Comparison of ENCODE assay signal across 8 mouse cellular contexts in genomic region chr11:5150416-5151246, GRCm38 (mm10). TPM values are rescaled to one million over a fixed set of nuclear protein-coding genes. Genes with fewer than 3 reads are reported as not detected.
A peak's percentile ranks its signal among the peaks of the same experiment; 100 is the strongest.
DNase-seq lines count a peak whose midpoint lies in the region; ATAC-seq and TF ChIP-seq lines count a peak whose summit lies in the region.

No protein-coding gene starts in this region.

- H3K4me1 ChIP-seq in hindbrain, embryonic 12.5 days, result peaks cover 49% of the 10 kb centered on the region
- peaks cover 20% of the 10 kb centered on the region for H3K4me1 ChIP-seq in hindbrain, embryonic 11.5 days (replicated peaks; ENCODE audit: control insufficient read depth, insufficient read depth, low read length)
- H3K4me1 ChIP-seq in intestine, postnatal 0 days (replicated peaks; ENCODE audit: control insufficient read depth, insufficient read depth, low read length), result peaks cover 18% of the 10 kb centered on the region
- H3K4me1 ChIP-seq in spleen, adult 2 months (ENCODE audit: control insufficient read depth, insufficient read depth, insufficient read length), result peaks cover 29% of the 10 kb centered on the region; the same call in 1 of the 2 replicates

- H3K36me3 ChIP-seq in hindbrain, embryonic 12.5 days, result no peaks in the 10 kb centered on the region
- no peaks in the 10 kb centered on the region for H3K36me3 ChIP-seq in hindbrain, embryonic 11.5 days (ENCODE audit: control insufficient read depth, insufficient read depth, low read length)
- no peaks in the 10 kb centered on the region for H3K36me3 ChIP-seq in intestine, postnatal 0 days (ENCODE audit: control insufficient read depth, insufficient read depth)
- H3K36me3 ChIP-seq in spleen, adult 2 months (ENCODE audit: control insufficient read depth, insufficient read depth, low read length), result no peaks in the 10 kb centered on the region

- no peak for TF ChIP-seq CTCF in intestine, postnatal 0 days (IDR thresholded peaks at IDR 0.05; ENCODE audit: low read depth)
- no peak for TF ChIP-seq CTCF in spleen, adult 2 months (IDR thresholded peaks at IDR 0.05; ENCODE audit: extremely low read depth, insufficient read depth, insufficient read length, insufficient replicate concordance)

- no peak for ATAC-seq in hindbrain, embryonic 12.5 days (ENCODE audit: low FRiP score)
- no peak for ATAC-seq in hindbrain, embryonic 11.5 days (ENCODE audit: low FRiP score)
- no peak for ATAC-seq in intestine, postnatal 0 days

- WGBS in hindbrain, embryonic 12.5 days, result 52% methylated on average over 9 of the region's 9 CpGs
- WGBS in hindbrain, embryonic 11.5 days, result 50% methylated on average over 9 of the region's 9 CpGs
- 54% methylated on average over 9 of the region's 9 CpGs for WGBS in intestine, postnatal 0 days
- WGBS in spleen, adult 2 months, result 23% methylated on average over 9 of the region's 9 CpGs

- intact Hi-C loops in heart, postnatal 14 days (cut with DNase I), result no loop called here

- H3K27ac ChIP-seq in hindbrain, embryonic 12.5 days, result no peak overlapping the region
- no peak overlapping the region for H3K27ac ChIP-seq in hindbrain, embryonic 11.5 days (ENCODE audit: low read depth, low read length)
- no peak overlapping the region for H3K27ac ChIP-seq in intestine, postnatal 0 days (ENCODE audit: low read depth, low read length)
- H3K27ac ChIP-seq in spleen, adult 2 months (ENCODE audit: insufficient read depth, low read length), result peak overlapping the region; percentile 69

- DNase-seq in hindbrain, embryonic 11.5 days (ENCODE audit: low spot score), result no peak
- peak; percentile 18 for DNase-seq in adipocyte (ENCODE audit: low spot score)
- DNase-seq in spleen, adult 2 months (ENCODE audit: low read depth in 1 of 2, low spot score in 2 of 2), result peak; percentile 38 to 58
- no peak for DNase-seq in heart, postnatal 14 days
- no peak for DNase-seq in heart, postnatal 4 days
- no peak for DNase-seq in layer of hippocampus, postnatal 14 days (ENCODE audit: low spot score in 2 of 2)

- TF ChIP-seq POLR2A in spleen, adult 2 months (IDR thresholded peaks at IDR 0.05; ENCODE audit: low read depth, low read length), result no peak

- H3K4me3 ChIP-seq in hindbrain, embryonic 12.5 days, result no peak overlapping the region
- no peak overlapping the region for H3K4me3 ChIP-seq in hindbrain, embryonic 11.5 days (ENCODE audit: low read depth, low read length)
- peak overlapping the region; percentile 61; the same call in 1 of the 2 replicates for H3K4me3 ChIP-seq in intestine, postnatal 0 days (ENCODE audit: low read depth, low read length)
- H3K4me3 ChIP-seq in spleen, adult 2 months (ENCODE audit: extremely low read depth, insufficient read depth, insufficient read length), result peak overlapping the region; percentile 26; the same call in 1 of the 2 replicates

- H3K27me3 ChIP-seq in hindbrain, embryonic 12.5 days, result peaks cover 19% of the 10 kb centered on the region
- no peaks in the 10 kb centered on the region for H3K27me3 ChIP-seq in hindbrain, embryonic 11.5 days (ENCODE audit: control insufficient read depth, insufficient read depth, low read length)
- no peaks in the 10 kb centered on the region for H3K27me3 ChIP-seq in intestine, postnatal 0 days (replicated peaks; ENCODE audit: control insufficient read depth, insufficient read depth, low read length)
- H3K27me3 ChIP-seq in spleen, adult 2 months (ENCODE audit: control insufficient read depth, insufficient read depth, low read length), result no peaks in the 10 kb centered on the region

- H3K9me3 ChIP-seq in hindbrain, embryonic 12.5 days (replicated peaks), result no peaks in the 10 kb centered on the region
- no peaks in the 10 kb centered on the region for H3K9me3 ChIP-seq in hindbrain, embryonic 11.5 days (ENCODE audit: control insufficient read depth, low read length)
- H3K9me3 ChIP-seq in intestine, postnatal 0 days (ENCODE audit: control insufficient read depth), result no peaks in the 10 kb centered on the region

- H3K4me2 ChIP-seq in hindbrain, embryonic 12.5 days (replicated peaks), result 0 out of 2 replicates have a peak overlapping the region, but pooled peaks have one; percentile 17
- H3K4me2 ChIP-seq in hindbrain, embryonic 11.5 days (replicated peaks; ENCODE audit: low read depth, low read length), result no peak overlapping the region
- peak overlapping the region; percentile 93 for H3K4me2 ChIP-seq in intestine, postnatal 0 days (replicated peaks; ENCODE audit: low read depth)

- H3K9ac ChIP-seq in hindbrain, embryonic 12.5 days, result no peak overlapping the region
- no peak overlapping the region for H3K9ac ChIP-seq in hindbrain, embryonic 11.5 days (ENCODE audit: low read depth, low read length)
- no peak overlapping the region for H3K9ac ChIP-seq in intestine, postnatal 0 days (ENCODE audit: low read depth, low read length)

RNA-seq across cellular contexts. Expression of gene Emid1, which starts 1.4 kb away (rescaled TPM):
- polyA plus RNA-seq in hindbrain, embryonic 12.5 days (2016; fragmentation: Nextera tagmentation; extraction: Ambion mirVana), result 17.7 and 21.9 TPM in 2 replicates
- polyA plus RNA-seq in hindbrain, embryonic 11.5 days (2014; fragmentation: Nextera tagmentation; extraction: Ambion mirVana), result 19.2 and 22.7 TPM in 2 replicates
- 47.9 and 56.4 TPM in 2 replicates for polyA plus RNA-seq in intestine, postnatal 0 days (2015; fragmentation: Nextera tagmentation; extraction: Ambion mirVana)
- polyA plus RNA-seq in spleen, adult 2 months (2012; rRNA removed), result 25.7 and 28.4 TPM in 2 replicates
- 1 to 10 TPM; 4.1 to 4.6 TPM for total RNA-seq in heart, postnatal 14 days (2021)
- total RNA-seq in heart, postnatal 4 days (2021), result 1 to 10 TPM; 4.4 to 4.7 TPM
- 10 to 100 TPM; 26.1 to 30.4 TPM for total RNA-seq in layer of hippocampus, postnatal 14 days (2021)

RNA-seq across cellular contexts. Expression of gene Ewsr1, which starts 51.6 kb away (rescaled TPM):
- 823 and 828 TPM in 2 replicates for polyA plus RNA-seq in hindbrain, embryonic 12.5 days (2016; fragmentation: Nextera tagmentation; extraction: Ambion mirVana)
- polyA plus RNA-seq in hindbrain, embryonic 11.5 days (2014; fragmentation: Nextera tagmentation; extraction: Ambion mirVana), result 430 and 463 TPM in 2 replicates
- 185 and 196 TPM in 2 replicates for polyA plus RNA-seq in intestine, postnatal 0 days (2015; fragmentation: Nextera tagmentation; extraction: Ambion mirVana)
- 322 and 566 TPM in 2 replicates for polyA plus RNA-seq in spleen, adult 2 months (2012; rRNA removed)
- total RNA-seq in heart, postnatal 14 days (2021), result 100 to 1,000 TPM; 119 to 131 TPM
- total RNA-seq in heart, postnatal 4 days (2021), result 100 to 1,000 TPM; 247 to 254 TPM
- total RNA-seq in layer of hippocampus, postnatal 14 days (2021), result 100 to 1,000 TPM; 289 to 305 TPM

RNA-seq across cellular contexts. Expression of gene Rhbdd3, which starts 51.9 kb away (rescaled TPM):
- 27.0 and 28.9 TPM in 2 replicates for polyA plus RNA-seq in hindbrain, embryonic 12.5 days (2016; fragmentation: Nextera tagmentation; extraction: Ambion mirVana)
- 17.3 and 18.2 TPM in 2 replicates for polyA plus RNA-seq in hindbrain, embryonic 11.5 days (2014; fragmentation: Nextera tagmentation; extraction: Ambion mirVana)
- polyA plus RNA-seq in intestine, postnatal 0 days (2015; fragmentation: Nextera tagmentation; extraction: Ambion mirVana), result 17.1 and 17.5 TPM in 2 replicates
- polyA plus RNA-seq in spleen, adult 2 months (2012; rRNA removed), result 14.6 and 17.8 TPM in 2 replicates
- total RNA-seq in heart, postnatal 14 days (2021), result 10 to 100 TPM; 18.7 to 20.5 TPM
- total RNA-seq in heart, postnatal 4 days (2021), result 10 to 100 TPM; 19.4 to 20.6 TPM
- total RNA-seq in layer of hippocampus, postnatal 14 days (2021), result 10 to 100 TPM; 21.9 to 28.1 TPM

Comparison
In these comparisons a context has a peak if more than half of its experiments do, and no peak if none do; other contexts are left out.
1. H3K4me3 ChIP-seq: peak in intestine, postnatal 0 days (single experiment) and spleen, adult 2 months (single experiment); none in hindbrain, embryonic 12.5 days (single experiment) and hindbrain, embryonic 11.5 days (single experiment).
2. DNase-seq: peak in adipocyte (single experiment) and spleen, adult 2 months (2 of 2); none in hindbrain, embryonic 11.5 days (single experiment), heart, postnatal 14 days (0 of 2), heart, postnatal 4 days (single experiment) and layer of hippocampus, postnatal 14 days (0 of 2).